Mouse (Mus musculus): ENCODE results near the gene Zfp937.
"Not testable (repeated sequence)": the region's sequence is repeated elsewhere in the genome, so short reads cannot be mapped to it uniquely, and the experiment has no call there.

The Zfp937 gene

DNA sequence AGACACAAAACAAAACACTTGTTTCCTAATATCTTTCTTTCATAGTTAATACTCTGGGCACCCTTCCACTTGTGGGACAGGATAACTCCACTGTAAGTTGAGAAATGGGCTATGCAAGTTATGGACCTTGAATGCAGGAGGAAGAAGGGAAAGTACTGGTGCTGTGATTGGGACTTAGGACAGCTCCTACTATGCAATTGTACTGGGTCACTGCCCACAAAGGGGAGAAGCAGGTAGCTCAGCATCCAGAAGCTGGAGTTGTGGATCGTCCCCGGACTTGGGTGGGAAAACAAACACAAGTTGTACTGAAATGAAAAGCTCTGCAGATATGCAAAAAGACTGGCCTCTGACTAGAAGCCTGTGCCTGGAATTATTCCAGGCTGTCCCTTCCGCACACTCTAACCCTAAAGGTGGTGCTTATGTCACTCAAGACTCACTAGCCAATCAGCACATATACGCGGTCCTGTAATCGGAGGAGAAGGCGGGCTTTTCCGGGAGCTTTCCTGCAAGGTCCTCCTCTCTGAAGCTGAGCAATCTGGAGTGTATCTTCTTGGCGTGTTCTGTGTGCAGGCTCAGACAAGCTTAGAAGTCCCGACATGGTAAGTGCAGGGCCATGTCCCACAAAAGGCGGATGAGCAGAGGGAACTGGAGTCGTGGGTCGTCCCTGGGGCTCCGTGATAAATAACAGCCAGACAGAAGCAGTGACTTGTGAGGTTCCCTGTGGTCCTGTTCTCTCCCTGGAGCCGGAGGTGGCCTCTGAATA lies at the start of gene Zfp937:
TSS of gene Zfp937 (plus strand) at position 474 of the 763 bp plus-strand sequence.
- DNase-seq (ENCODE audit: low spot score in 2 of 2), result peak; percentile 74 to 75

DNA sequence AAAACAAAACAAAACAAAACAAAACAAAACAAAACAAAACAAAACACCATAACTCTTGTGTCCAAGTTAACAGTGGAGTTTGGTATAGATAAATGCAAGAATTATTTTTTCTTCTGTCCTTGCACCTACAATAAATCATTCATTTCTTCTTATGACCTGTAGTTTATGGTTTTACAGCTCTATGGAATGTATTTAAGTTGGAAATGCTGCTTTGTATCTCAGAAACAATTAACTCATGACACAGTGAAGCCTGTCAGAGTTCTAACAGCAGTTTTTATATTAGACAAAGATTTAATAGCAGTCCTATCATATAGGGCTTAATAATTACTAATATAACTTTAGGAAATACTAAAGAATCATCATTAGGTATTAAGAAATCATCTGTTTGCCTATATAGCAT lies 44.0 kb upstream of the Zfp937 start:
- no peak for DNase-seq (ENCODE audit: low spot score in 2 of 2)

DNA sequence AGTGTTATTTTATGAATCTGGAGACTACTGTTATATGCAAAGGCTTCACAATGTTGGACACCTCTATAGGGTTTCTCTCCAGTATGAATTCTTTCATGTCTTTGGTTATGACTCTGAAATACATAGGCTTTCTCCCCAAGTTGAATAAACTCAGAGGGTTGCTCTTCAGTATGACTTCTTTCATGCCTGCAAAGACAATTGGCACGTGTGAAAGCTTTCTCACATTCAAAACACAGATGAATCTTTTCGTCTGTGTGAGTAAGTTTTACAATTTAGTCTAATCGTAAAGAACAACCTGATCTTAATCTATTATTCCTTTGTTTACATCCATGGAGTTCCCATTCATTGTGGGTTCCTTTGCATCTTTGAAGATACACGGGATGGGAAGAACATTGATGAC lies 38.3 kb upstream of the Zfp937 start, which contains the start of gene Gm10770:
TSS of gene Gm10770 (minus strand) at position 101 of the 400 bp plus-strand sequence.
- DNase-seq (ENCODE audit: low spot score in 2 of 2), result not testable (repeated sequence)

DNA sequence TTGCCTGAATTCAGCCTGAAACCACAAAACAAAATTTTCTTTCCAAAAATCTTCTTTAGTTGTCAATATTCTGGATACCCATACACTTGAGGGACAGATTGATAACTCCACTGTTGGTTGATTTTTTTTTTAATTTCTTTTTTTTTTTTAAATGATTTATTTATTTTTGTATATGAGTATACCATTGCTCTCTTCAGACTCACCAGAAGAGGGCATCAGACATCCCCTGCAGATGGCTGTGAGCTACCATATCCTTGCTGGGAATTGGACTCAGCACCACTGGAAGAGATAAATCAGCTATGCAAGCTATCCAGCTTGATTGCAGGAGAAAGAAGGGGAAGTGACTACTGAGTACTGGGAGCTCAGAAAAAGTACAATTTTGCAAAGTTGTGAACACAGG lies 36.8 kb upstream of the Zfp937 start:
- not testable (repeated sequence) for DNase-seq (ENCODE audit: low spot score in 2 of 2)

DNA sequence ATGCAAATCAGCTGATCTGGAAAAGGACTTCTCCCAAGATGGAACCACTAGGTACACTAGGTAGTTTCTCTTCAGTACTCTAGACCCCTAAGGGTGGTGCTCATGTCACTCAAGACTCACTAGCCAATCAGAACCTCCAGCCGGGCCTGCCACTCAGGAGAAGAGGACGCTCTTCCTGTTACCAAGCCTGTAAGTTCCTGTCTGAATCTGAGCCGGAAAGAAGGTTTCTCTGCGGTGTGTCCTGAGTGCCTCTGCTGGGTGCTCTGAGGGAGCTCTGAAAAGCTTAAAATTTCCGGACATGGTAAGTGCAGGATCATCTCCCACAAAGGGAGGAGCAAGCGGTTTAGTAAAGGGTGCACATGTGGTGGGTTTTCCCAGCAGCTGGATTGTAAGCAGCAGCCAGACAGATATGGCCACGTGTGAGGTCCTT lies 36.3 kb upstream of the Zfp937 start, which contains the start of gene Gm14139:
TSS of gene Gm14139 (plus strand) at position 186 of the 430 bp plus-strand sequence.
- not testable (repeated sequence) for DNase-seq (ENCODE audit: low spot score in 2 of 2)

DNA sequence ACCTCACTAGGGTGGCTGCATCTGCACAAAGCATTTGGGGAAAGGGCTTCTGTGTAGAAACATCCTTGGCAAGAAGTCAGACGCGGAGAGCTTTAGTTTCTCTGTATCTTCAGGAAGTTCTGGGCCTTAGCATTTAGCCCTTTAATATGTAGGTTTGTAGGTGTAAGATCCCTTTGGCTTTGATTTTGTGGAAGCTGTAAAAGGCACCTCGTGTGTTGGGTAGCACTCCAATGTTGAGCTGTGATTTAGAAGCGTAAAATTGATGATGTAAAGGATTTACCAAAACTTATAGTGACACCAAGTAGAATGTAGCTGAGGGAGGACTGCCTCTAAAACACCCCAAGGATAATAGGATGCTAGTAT lies 471 bp downstream of the Zfp937 start:
- not testable (repeated sequence) for DNase-seq (ENCODE audit: low spot score in 2 of 2)

DNA sequence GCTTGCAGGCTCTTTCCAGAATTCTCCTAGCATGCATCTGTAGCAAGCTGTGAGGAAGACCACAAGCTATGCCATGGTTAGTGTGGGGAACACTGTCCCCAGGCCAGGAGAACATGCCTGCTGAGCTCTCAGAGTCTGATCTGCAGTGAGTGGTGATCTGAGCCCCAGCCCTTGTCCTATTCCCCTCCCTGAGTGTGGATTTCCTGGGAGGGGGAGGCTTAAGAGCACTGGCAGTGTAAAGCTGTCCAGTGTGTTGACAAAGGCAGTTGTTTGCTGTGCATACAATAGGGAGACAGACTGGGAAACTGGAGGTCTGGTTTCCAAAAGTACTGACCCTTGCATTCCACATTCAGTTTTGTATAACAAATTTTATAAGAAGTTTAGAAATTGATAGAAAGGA lies 5.4 kb downstream of the Zfp937 start:
- not testable (repeated sequence) for DNase-seq (ENCODE audit: low spot score in 2 of 2)

DNA sequence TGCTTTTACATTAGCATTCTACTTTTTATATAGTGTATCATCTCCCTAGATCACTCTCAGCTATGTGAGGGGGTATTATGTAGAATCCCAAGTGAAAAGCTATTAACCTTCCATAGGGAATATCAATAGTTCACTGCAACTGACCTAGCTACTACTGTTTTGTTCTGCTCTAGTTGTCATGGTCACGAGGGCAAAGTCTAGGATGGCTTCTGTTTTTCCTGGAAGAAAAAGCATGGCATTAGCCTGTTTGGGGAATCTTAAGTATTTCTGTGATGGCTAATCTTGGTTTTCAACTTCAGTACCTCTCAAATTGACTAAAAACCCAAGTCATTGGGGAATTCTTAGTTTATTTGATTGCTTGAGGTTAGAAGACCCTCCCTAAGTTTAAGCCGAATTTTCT lies 25.3 kb downstream of the Zfp937 start:
- DNase-seq (ENCODE audit: low spot score in 2 of 2), result no peak

DNA sequence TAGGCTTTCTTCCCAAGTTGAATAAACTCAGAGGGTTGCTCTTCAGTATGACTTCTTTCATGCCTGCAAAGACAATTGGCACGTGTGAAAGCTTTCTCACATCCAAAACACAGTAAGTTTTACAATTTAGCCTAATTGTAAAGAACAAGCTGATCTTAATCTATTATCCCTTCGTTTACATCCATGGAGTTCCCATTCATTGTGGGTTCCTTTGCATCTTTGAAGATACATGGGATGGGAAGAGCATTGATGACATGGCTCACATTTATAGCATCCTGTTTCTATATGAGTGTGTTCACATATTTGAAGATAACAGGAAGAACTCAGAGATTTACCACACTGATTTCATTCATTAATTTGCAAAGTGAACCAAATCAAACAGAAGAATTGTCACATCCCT lies 37.6 kb downstream of the Zfp937 start, which contains the start of gene Gm21994:
TSS of gene Gm21994 (minus strand) at position 101 of the 400 bp plus-strand sequence.
- DNase-seq (ENCODE audit: low spot score in 2 of 2), result not testable (repeated sequence)

DNA sequence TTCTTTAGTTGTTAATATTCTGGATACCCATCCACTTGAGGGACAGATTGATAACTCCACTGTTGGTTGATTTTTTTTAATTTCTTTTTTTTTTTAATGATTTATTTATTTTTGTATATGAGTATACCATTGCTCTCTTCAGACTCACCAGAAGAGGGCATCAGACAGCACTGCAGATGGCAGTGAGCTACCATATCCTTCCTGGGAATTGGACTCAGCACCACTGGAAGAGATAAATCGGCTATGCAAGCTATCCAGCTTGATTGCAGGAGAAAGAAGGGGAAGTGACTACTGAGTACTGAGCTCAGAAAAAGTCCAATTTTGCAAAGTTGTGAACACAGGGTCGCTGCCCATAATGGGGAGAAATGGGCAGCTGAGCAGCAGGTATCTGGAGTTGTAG lies 39.0 kb downstream of the Zfp937 start:
- not testable (repeated sequence) for DNase-seq (ENCODE audit: low spot score in 2 of 2)

DNA sequence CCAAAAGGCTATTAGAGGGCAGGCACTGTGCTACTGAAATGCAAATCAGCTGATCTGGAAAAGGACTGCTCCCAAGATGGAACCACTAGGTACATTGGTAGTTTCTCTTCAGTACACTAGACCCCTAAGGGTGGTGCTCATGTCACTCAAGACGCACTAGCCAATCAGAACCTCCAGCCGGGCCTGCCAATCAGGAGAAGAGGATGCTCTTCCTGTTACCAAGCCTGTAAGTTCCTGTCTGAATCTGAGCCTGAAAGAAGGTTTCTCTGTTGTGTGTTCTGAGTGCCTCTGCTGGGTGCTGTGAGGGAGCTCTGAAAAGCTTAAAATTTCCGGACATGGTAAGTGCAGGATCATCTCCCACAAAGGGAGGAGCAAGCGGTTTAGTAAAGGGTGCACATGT lies 39.4 kb downstream of the Zfp937 start, which contains the start of gene Gm14124:
TSS of gene Gm14124 (plus strand) at position 227 of the 400 bp plus-strand sequence.
- not testable (repeated sequence) for DNase-seq (ENCODE audit: low spot score in 2 of 2)
